Mouse (Mus musculus) neural tube, embryonic 12.5 days (tissue): Measurements from ENCODE around the gene Atp6ap1l. TPM values are rescaled to one million over a fixed set of nuclear protein-coding genes. Genes with fewer than 3 reads are reported as not detected.

Experiments used
- polyA plus RNA-seq: library from polyadenylated mRNA; unstranded; fragments of >200 nt; fragmentation: Nextera tagmentation; extraction: Ambion mirVana; gene quantifications from 2 replicates; pipeline ENCODE4 v1.2.1, GENCODE M21; 2016

Gene Atp6ap1l
- polyA plus RNA-seq, 1 experiment from 2014 or later = 0.22 TPM

Other genes with a start within 250 kb of the Atp6ap1l start
- gene Rps23, start 17.6 kb upstream of the Atp6ap1l start, polyA plus RNA-seq = 168 and 169 TPM in 2 replicates